Mouse (Mus musculus) forebrain, embryonic 11.5 days (tissue): ENCODE results near the gene Ccdc120. TPM values are rescaled to one million over a fixed set of nuclear protein-coding genes. Genes with fewer than 3 reads are reported as not detected.

Experiments used
- ATAC-seq: fragments of 200-750 bp; cut with Nextera tagmentation; replicated peaks from 2 replicates; pipeline ENCODE4 v1.8.0; 2017; ENCODE audit warnings: moderate TSS enrichment; ENCODE audit not compliant: low FRiP score
- DNase-seq: peaks from one replicate; pipeline ENCODE4 v3.0.0-alpha.2; 2017; ENCODE audit warnings: low spot score
- H3K27ac ChIP-seq: fragments of 300-500 bp; sonication (generic); 2 replicates; pipeline ENCODE4 v1.5.1; 2014; ENCODE audit warnings: low read depth, low read length
- H3K27me3 ChIP-seq: fragments of 300-500 bp; sonication (generic); 2 replicates; pipeline ENCODE4 v1.6.1; 2014; ENCODE audit warnings: mild to moderate bottlenecking, low read length, mixed read lengths; ENCODE audit not compliant: control insufficient read depth, insufficient read depth
- H3K36me3 ChIP-seq: fragments of 300-500 bp; sonication (generic); 2 replicates; pipeline ENCODE4 v1.6.1; 2014; ENCODE audit warnings: mild to moderate bottlenecking, low read length, moderate library complexity, mixed read lengths; ENCODE audit not compliant: control insufficient read depth, insufficient read depth
- H3K4me1 ChIP-seq: fragments of 300-500 bp; sonication (generic); replicated peaks from 2 replicates; pipeline ENCODE4 v1.6.1; 2014; ENCODE audit warnings: low read length, mixed read lengths; ENCODE audit not compliant: control insufficient read depth, insufficient read depth
- H3K4me2 ChIP-seq: fragments of 300-500 bp; sonication (generic); 2 replicates; pipeline ENCODE4 v1.6.1; 2014; ENCODE audit warnings: low read depth, mild to moderate bottlenecking, low read length, moderate library complexity, mixed read lengths; ENCODE audit not compliant: severe bottlenecking
- H3K4me3 ChIP-seq: fragments of 300-500 bp; sonication (generic); 2 replicates; pipeline ENCODE4 v1.5.1; 2014; ENCODE audit warnings: low read depth, low read length
- H3K9ac ChIP-seq: fragments of 300-500 bp; sonication (generic); 2 replicates; pipeline ENCODE4 v1.6.1; 2014; ENCODE audit warnings: low read length
- H3K9me3 ChIP-seq: fragments of 300-500 bp; sonication (generic); 2 replicates; pipeline ENCODE4 v1.6.1; 2016; ENCODE audit warnings: low read length, mixed read lengths; ENCODE audit not compliant: control insufficient read depth
- WGBS: fragments of 180-500 bp; shearing (Covaris S2); extraction: QIAGEN DNeasy Blood & Tissue Kit; methylation state at CpG from one replicate; pipeline ENCODE4 v1.1.7; 2014; 5-methylcytosine and 5-hydroxymethylcytosine counted together
- polyA plus RNA-seq: library from polyadenylated mRNA; unstranded; fragments of >200 nt; fragmentation: Nextera tagmentation; extraction: Ambion mirVana; gene quantifications from 2 replicates; pipeline ENCODE4 v1.2.1, GENCODE M21; 2014

The Ccdc120 gene
- polyA plus RNA-seq, result 22.8 and 27.8 TPM in 2 replicates

DNA sequence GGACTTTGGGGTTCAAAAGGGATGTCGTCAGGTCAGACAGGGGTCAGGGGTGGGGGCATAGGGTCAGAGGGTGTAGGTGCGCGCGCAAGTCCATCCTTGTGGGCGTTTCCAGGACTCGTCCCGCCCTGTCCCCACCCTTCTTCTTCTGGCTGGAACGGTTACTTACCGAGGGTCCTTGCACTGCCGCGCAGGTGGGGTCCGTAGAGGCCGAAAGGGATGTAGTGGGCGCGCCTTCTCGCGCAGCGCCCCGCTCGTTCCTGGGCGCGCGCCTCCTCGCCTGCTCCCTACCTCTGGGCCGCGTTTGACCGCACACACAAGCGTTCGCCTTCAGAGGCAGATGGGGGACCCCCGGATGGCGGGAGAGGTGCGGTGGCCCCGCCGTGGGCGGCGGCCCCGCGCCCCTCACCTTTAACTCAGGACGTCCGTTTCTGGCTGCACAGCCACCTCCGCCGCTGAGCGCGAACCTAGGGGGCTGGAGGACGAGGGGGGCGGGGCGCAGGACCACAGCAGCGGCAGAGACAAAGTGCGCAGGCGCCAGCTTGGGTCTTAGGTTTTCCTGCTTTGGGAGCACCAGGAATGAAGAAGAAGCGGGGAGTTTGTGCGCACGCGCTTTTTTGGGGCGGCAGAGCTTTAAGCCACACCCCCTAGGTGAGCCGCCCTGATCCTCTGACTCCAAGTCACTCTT is at the start of gene Ccdc120:
Gene Ccdc120, minus strand, starts transcription at position 474 of the 685 bp plus-strand sequence.
- Histone ChIP-seq H3K4me2 (peak within 1 kb of the TSS; percentile 53), H3K27ac (no peak within 1 kb of the TSS), H3K36me3 (no peaks in the 10 kb centered on the region), H3K27me3 (no peaks in the 10 kb centered on the region), H3K9me3 (no peaks in the 10 kb centered on the region), H3K4me3 (peak within 1 kb of the TSS; percentile 55), H3K4me1 (no peaks in the 10 kb centered on the region), H3K9ac (peak within 1 kb of the TSS; percentile 72)
- ATAC-seq (peak; percentile 85), DNase-seq (peak; percentile 88)
- 10% methylated on average over 41 of the region's 56 CpGs for WGBS

DNA sequence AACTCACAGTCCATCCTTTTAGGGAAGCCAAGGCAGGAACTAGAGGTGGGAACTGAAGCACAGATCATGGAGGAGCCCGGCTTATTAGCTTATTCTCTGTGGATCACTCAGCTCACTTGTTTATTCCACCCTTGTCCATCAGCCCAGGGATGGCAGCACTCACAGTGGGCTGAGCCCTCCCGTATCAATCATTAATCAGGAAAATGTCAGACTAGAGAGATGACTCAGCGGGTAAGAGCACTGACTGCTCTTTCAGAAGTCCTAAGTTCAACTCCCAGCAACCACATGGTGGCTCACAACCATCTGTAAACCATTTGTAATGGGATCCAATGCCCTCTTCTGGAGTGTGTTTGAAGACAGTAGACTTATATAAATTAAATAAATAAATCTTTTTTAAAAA is 46.6 kb upstream of the Ccdc120 start:
- Histone ChIP-seq H3K4me3 (no peak overlapping the region), H3K4me2 (no peak overlapping the region), H3K27ac (no peak overlapping the region), H3K9me3 (no peaks in the 10 kb centered on the region), H3K27me3 (no peaks in the 10 kb centered on the region), H3K4me1 (no peaks in the 10 kb centered on the region), H3K36me3 (no peaks in the 10 kb centered on the region), H3K9ac (no peak overlapping the region)
- WGBS, result 91% methylated on average over 3 of the region's 3 CpGs
- ATAC-seq, result no peak
- no peak for DNase-seq

DNA sequence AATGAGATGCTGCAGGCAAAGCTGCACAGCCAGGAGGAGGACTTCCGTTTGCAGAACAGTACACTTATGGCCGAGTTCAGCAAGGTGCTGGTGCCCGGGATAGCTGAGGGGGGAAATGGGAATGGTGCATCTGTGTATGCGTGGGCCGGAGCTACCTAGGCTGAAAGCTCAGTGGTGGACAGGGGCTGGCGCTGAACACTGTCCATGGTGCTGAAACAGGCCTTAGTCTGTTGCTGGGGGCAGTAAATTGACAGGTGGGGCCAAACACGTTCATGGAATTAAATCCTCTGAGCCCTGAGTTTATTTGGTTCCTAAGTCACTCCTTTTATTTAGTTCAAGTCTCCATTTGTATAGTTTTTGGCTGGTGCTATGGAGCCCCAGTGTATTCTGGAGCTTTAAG is 44.3 kb upstream of the Ccdc120 start:
- DNase-seq (peak; percentile 57), ATAC-seq (no peak)
- no peak overlapping the region for H3K4me2 ChIP-seq
- H3K27ac ChIP-seq, result no peak overlapping the region
- no peaks in the 10 kb centered on the region for H3K36me3 ChIP-seq
- H3K4me3 ChIP-seq, result no peak overlapping the region
- WGBS, result 32% methylated on average over 7 of the region's 7 CpGs
- no peaks in the 10 kb centered on the region for H3K27me3 ChIP-seq
- H3K4me1 ChIP-seq, result no peaks in the 10 kb centered on the region; the same call in 1 of the 2 replicates
- H3K9me3 ChIP-seq, result no peaks in the 10 kb centered on the region
- no peak overlapping the region for H3K9ac ChIP-seq

DNA sequence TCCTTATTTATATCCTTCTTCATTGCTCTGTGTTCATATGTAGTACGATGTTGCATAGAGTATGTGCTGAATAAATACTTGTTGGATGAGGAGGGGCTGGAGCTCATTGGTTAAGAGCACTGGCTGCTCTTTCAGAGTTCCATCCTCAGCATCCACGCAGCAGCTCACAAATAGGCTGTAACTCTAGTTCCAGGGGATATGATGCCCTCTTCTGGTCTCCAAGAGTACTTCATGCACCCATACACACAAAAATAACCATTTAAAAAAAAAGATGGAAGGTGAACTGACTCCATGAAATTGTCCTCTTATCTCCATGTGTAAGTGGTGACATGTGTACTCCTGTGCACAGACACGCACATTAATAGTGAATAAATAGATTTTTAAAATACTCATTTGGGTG is 42.7 kb upstream of the Ccdc120 start:
- no peaks in the 10 kb centered on the region for H3K9me3 ChIP-seq
- no peak overlapping the region for H3K4me3 ChIP-seq
- ATAC-seq, result no peak
- 40% methylated on average over 3 of the region's 3 CpGs for WGBS
- H3K4me1 ChIP-seq, result no peaks in the 10 kb centered on the region; the same call in 1 of the 2 replicates
- no peaks in the 10 kb centered on the region for H3K36me3 ChIP-seq
- no peak overlapping the region for H3K4me2 ChIP-seq
- DNase-seq, result no peak
- H3K27ac ChIP-seq, result no peak overlapping the region
- H3K9ac ChIP-seq, result no peak overlapping the region
- no peaks in the 10 kb centered on the region for H3K27me3 ChIP-seq

DNA sequence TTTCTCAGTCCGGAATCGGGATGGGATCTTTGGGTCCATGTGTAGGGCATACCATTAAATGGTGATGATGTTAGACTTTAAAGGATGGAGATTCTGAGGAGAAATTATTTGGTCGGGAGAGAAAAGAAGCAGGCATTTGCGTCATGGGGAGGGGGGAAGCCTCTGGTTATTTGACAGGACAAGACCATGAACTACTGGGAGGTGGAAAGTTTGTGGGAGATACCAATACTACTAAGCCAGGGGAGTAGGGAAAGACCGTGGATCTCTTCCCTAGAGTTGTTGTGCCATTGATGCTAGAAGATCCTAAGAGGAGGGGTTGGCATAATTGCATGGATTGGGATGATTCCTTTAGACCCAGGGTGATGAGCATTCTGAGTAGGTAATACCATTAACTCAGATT is 39.6 kb upstream of the Ccdc120 start:
- no peaks in the 10 kb centered on the region; the same call in 1 of the 2 replicates for H3K4me1 ChIP-seq
- no peaks in the 10 kb centered on the region for H3K27me3 ChIP-seq
- ATAC-seq (no peak; the same call in 1 of the 2 replicates), DNase-seq (no peak)
- peak overlapping the region; percentile 59 for H3K4me2 ChIP-seq
- H3K36me3 ChIP-seq, result no peaks in the 10 kb centered on the region
- peak overlapping the region; percentile 54 for H3K9ac ChIP-seq
- 26% methylated on average over 5 of the region's 5 CpGs for WGBS
- no peak overlapping the region for H3K27ac ChIP-seq
- H3K4me3 ChIP-seq, result peak overlapping the region; percentile 50
- H3K9me3 ChIP-seq, result no peaks in the 10 kb centered on the region

DNA sequence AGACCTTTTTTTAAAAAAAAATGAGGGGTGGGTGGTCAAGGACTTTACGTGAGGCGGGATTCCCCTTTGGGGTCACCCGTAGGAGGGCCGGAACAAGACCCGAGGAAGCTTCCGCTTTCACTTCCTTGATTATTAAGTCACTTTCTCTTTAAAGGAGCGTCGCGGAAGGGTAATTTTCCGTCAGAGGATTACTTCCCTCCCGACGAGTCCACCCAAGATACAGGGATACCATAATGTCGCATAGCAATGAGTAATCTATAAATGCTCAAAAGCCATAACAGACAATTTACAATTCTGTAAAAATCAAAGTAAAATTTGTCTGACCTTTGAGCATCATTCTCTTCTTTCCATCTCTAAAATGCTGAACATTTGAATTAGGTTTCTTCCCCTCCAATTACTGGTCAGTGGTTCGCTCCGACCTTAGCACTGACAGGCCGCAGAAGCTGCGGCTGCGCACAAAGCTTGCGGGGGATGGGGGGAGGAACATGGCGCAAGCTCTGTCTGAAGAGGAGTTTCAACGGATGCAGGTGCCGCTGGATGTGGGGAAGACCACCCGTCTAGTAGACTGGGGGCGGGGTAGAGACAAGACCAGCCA is 38.9 kb upstream of the Ccdc120 start, which contains the start of gene Gripap1:
Gene Gripap1, plus strand, starts transcription at position 224 of the 595 bp plus-strand sequence.
- peak; percentile 87 for ATAC-seq
- Histone ChIP-seq H3K27ac (0 out of 2 replicates have a peak within 1 kb of the TSS, but pooled peaks have one; percentile 18), H3K4me2 (peak within 1 kb of the TSS; percentile 59), H3K9me3 (no peaks in the 10 kb centered on the region), H3K4me3 (peak within 1 kb of the TSS; percentile 50), H3K9ac (peak within 1 kb of the TSS; percentile 54), H3K4me1 (no peaks in the 10 kb centered on the region; the same call in 1 of the 2 replicates), H3K36me3 (no peaks in the 10 kb centered on the region), H3K27me3 (no peaks in the 10 kb centered on the region)
- DNase-seq, result peak; percentile 79
- 15% methylated on average over 24 of the region's 24 CpGs for WGBS

DNA sequence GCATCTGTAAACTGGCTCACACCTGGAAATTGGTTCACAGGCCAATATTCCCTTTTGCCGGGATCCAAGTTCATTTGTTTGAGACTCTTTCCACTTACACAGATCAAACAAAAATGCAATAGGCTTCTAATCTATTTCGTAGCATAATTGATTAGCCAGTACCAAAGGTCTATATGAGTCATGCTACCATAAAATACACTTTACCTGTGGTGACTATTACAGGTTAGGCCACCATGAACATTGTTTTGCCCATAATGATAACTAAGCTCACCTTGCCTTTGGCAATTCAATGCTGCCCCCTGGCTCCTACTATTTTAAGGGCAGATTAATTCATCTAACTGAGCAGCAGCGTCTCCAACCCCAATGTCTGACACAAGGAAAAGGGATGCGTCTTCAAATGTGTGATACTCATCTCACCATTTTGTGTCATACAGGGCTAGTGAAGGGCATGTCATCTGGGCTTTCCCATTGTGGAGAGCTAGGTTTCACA is 31.9 kb upstream of the Ccdc120 start:
- ATAC-seq, result no peak
- Histone ChIP-seq H3K9me3 (no peaks in the 10 kb centered on the region), H3K27me3 (no peaks in the 10 kb centered on the region), H3K4me2 (no peak overlapping the region), H3K4me3 (no peak overlapping the region), H3K36me3 (no peaks in the 10 kb centered on the region), H3K9ac (no peak overlapping the region), H3K4me1 (no peaks in the 10 kb centered on the region), H3K27ac (no peak overlapping the region)
- no peak for DNase-seq
- WGBS, result 78% methylated on average over 4 of the region's 4 CpGs

DNA sequence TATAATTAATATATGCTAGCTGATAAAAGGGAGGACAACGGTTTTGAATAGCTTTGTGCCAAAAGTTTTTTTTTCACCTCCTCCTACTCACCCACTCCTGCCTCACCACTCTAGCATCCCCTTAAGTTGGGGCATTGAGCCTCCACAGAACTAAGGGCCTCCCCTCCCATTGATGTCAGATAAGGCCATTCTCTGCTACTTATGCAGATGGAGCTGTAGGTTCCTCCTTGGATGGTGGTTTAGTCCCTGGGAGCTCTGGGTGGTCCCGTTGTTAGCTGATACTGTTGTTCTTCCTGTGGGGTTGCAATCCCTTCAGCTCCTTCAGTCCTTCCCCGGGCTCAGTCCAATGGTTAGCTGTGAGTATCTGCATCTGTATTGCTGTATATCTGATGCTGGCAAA is 28.6 kb upstream of the Ccdc120 start:
- DNase-seq (no peak), ATAC-seq (no peak)
- Histone ChIP-seq H3K27me3 (no peaks in the 10 kb centered on the region), H3K27ac (no peak overlapping the region), H3K9me3 (no peaks in the 10 kb centered on the region), H3K9ac (no peak overlapping the region), H3K36me3 (no peaks in the 10 kb centered on the region), H3K4me2 (no peak overlapping the region), H3K4me1 (no peaks in the 10 kb centered on the region), H3K4me3 (no peak overlapping the region)
- 16% methylated on average over 3 of the region's 3 CpGs for WGBS
